14 mouse cellular contexts compared by ENCODE assay signal in genomic region chr12:89181157-89181561, GRCm38 (mm10).
DNase-seq lines count a peak whose midpoint lies in the region; ATAC-seq and TF ChIP-seq lines count a peak whose summit lies in the region.
"Had no signal": no experiment of that assay in that cellular context is flagged by ENCODE, and none has a peak within 500 bp of the region (broad histone marks: within the 10 kb centered on the region; RNA-seq: fewer than 3 reads in every experiment).

No protein-coding gene starts in this region.

- no peaks in the 10 kb centered on the region for H3K36me3 ChIP-seq in hindbrain, embryonic 10.5 days
- H3K36me3 ChIP-seq in midbrain, embryonic 16.5 days (ENCODE audit: control insufficient read depth, insufficient read depth, low read length): no peaks in the 10 kb centered on the region
- H3K36me3 ChIP-seq: heart, embryonic 12.5 days; intestine, embryonic 15.5 days had no signal

- H3K27me3 ChIP-seq in hindbrain, embryonic 10.5 days (ENCODE audit: insufficient read depth, poor library complexity, severe bottlenecking): no peaks in the 10 kb centered on the region
- H3K27me3 ChIP-seq in midbrain, embryonic 16.5 days (ENCODE audit: control insufficient read depth, insufficient read depth, low read depth, low read length): no peaks in the 10 kb centered on the region
- H3K27me3 ChIP-seq: heart, embryonic 12.5 days; intestine, embryonic 15.5 days had no signal

- no peaks in the 10 kb centered on the region for H3K9me3 ChIP-seq in hindbrain, embryonic 10.5 days
- no peaks in the 10 kb centered on the region for H3K9me3 ChIP-seq in midbrain, embryonic 16.5 days (replicated peaks; ENCODE audit: control insufficient read depth, low read length, poor library complexity, severe bottlenecking)
- H3K9me3 ChIP-seq: heart, embryonic 12.5 days; intestine, embryonic 15.5 days had no signal

- DNase-seq in Muller cell, postnatal 12 days (ENCODE audit: inconsistent ontology term): peak; percentile 84
- DNase-seq in hindbrain, embryonic 10.5 days (ENCODE audit: low spot score): peak; percentile 34
- DNase-seq in yolk sac, embryonic 10.5 days (ENCODE audit: low spot score): no peak
- no peak for DNase-seq in gastrocnemius, postnatal 14 days
- DNase-seq in gastrocnemius, adult 8-10 months (ENCODE audit: low spot score in 2 of 2): no peak
- DNase-seq: adrenal gland, postnatal 10 days; cerebellum, adult 8-10 months; lung, adult 2 months; spleen, adult 18-20 months; thymus, postnatal 14 days had no signal

- no peak overlapping the region for H3K4me2 ChIP-seq in midbrain, embryonic 16.5 days (ENCODE audit: low read length)
- H3K4me2 ChIP-seq: heart, embryonic 12.5 days; intestine, embryonic 15.5 days had no signal

- intact Hi-C loops in gastrocnemius, postnatal 14 days (cut with DNase I; ENCODE audit: low total_unique reads): no loop called here

- no peaks in the 10 kb centered on the region; the same call in 1 of the 2 replicates for H3K4me1 ChIP-seq in cortical plate, adult 2 months (ENCODE audit: control insufficient read depth, insufficient read depth, low read length)
- peaks cover 19% of the 10 kb centered on the region for H3K4me1 ChIP-seq in hindbrain, embryonic 10.5 days (replicated peaks)
- peaks cover 3% of the 10 kb centered on the region for H3K4me1 ChIP-seq in midbrain, embryonic 16.5 days (ENCODE audit: control insufficient read depth, insufficient read depth, low read length)
- H3K4me1 ChIP-seq: heart, embryonic 12.5 days; intestine, embryonic 15.5 days had no signal

- TF ChIP-seq CTCF in cortical plate, adult 2 months (IDR thresholded peaks at IDR 0.05; ENCODE audit: extremely low read depth, insufficient read depth, low read length): no peak

- peak; percentile 48; the same call in 1 of the 2 replicates for ATAC-seq in midbrain, embryonic 16.5 days
- ATAC-seq: intestine, embryonic 15.5 days had no signal

- 23% methylated on average over 2 of the region's 2 CpGs for whole genome bisulfite sequencing in hindbrain, embryonic 10.5 days
- 16% methylated on average over 2 of the region's 2 CpGs for WGBS in midbrain, embryonic 16.5 days

- TF ChIP-seq POLR2A in cortical plate, adult 2 months (IDR thresholded peaks at IDR 0.05; ENCODE audit: extremely low read depth, insufficient read depth, low read length): no peak

- no peak overlapping the region for H3K9ac ChIP-seq in midbrain, embryonic 16.5 days (ENCODE audit: low read depth, low read length)
- H3K9ac ChIP-seq: heart, embryonic 12.5 days; intestine, embryonic 15.5 days had no signal

- H3K27ac ChIP-seq in cortical plate, adult 2 months (ENCODE audit: insufficient read depth, low read length): 0 out of 2 replicates have a peak overlapping the region, but pooled peaks have one; percentile 13
- peak overlapping the region; percentile 74 for H3K27ac ChIP-seq in hindbrain, embryonic 10.5 days
- H3K27ac ChIP-seq in midbrain, embryonic 16.5 days (ENCODE audit: low read length): no peak overlapping the region
- H3K27ac ChIP-seq: intestine, embryonic 15.5 days had no signal

- H3K4me3 ChIP-seq in cortical plate, adult 2 months (ENCODE audit: insufficient read depth, low read length): no peak overlapping the region
- no peak overlapping the region for H3K4me3 ChIP-seq in hindbrain, embryonic 10.5 days
- no peak overlapping the region for H3K4me3 ChIP-seq in midbrain, embryonic 16.5 days (ENCODE audit: low read depth, low read length)
- H3K4me3 ChIP-seq: heart, embryonic 12.5 days; intestine, embryonic 15.5 days had no signal

Comparison
In these comparisons a context has a peak if more than half of its experiments do, and no peak if none do; other contexts are left out.
1. DNase-seq: peak in Muller cell, postnatal 12 days (single experiment) and hindbrain, embryonic 10.5 days (single experiment); none in yolk sac, embryonic 10.5 days (single experiment), gastrocnemius, postnatal 14 days (single experiment) and gastrocnemius, adult 8-10 months (0 of 2).